Mouse (Mus musculus) thymus, adult 2 months (tissue): ENCODE data around the gene Ptgis. TPM values are rescaled to one million over a fixed set of nuclear protein-coding genes. Genes with fewer than 3 reads are reported as not detected.

Experiments
- DNase-seq: peaks from one replicate; pipeline ENCODE4 v3.0.0; 2021
- H3K27ac ChIP-seq: fragments of 200-500 bp; 2 replicates; pipeline ENCODE4 v1.5.1; 2012; ENCODE audit warnings: low read length, control low read depth; ENCODE audit not compliant: control insufficient read depth, insufficient read depth
- H3K27me3 ChIP-seq: fragments of 200-500 bp; 2 replicates; pipeline ENCODE4 v1.6.1; 2012; ENCODE audit warnings: mild to moderate bottlenecking, low read length, moderate library complexity, mixed read lengths; ENCODE audit not compliant: control insufficient read depth, insufficient read depth
- H3K36me3 ChIP-seq: fragments of 200-500 bp; 2 replicates; pipeline ENCODE4 v1.6.1; 2012; ENCODE audit warnings: mild to moderate bottlenecking, low read length, moderate library complexity; ENCODE audit not compliant: control insufficient read depth, insufficient read depth
- H3K4me1 ChIP-seq: fragments of 200-500 bp; replicated peaks from 2 replicates; pipeline ENCODE4 v1.6.1; 2012; ENCODE audit warnings: low read length; ENCODE audit not compliant: control insufficient read depth, insufficient read depth
- H3K4me3 ChIP-seq: fragments of 200-500 bp; 2 replicates; pipeline ENCODE4 v1.5.1; 2012; ENCODE audit warnings: mild to moderate bottlenecking, low read length, control low read depth, moderate library complexity; ENCODE audit not compliant: control insufficient read depth, insufficient read depth
- CTCF ChIP-seq: fragments of 200-500 bp; IDR thresholded peaks from 2 replicates; pipeline ENCODE4 v1.5.1; 2012; ENCODE audit warnings: mild to moderate bottlenecking, control low read depth, low read length, moderate library complexity, borderline replicate concordance; ENCODE audit not compliant: control insufficient read depth, poor library complexity, insufficient read depth; ENCODE audit errors: extremely low read depth
- POLR2A ChIP-seq: fragments of 200-500 bp; IDR thresholded peaks from 2 replicates; pipeline ENCODE4 v1.6.1; 2012; ENCODE audit warnings: mild to moderate bottlenecking, low read length, control low read depth, moderate library complexity; ENCODE audit not compliant: control insufficient read depth, poor library complexity, insufficient read depth; ENCODE audit errors: extremely low read depth
- WGBS: fragments of 180-500 bp; shearing (Covaris S2); methylation state at CpG from one replicate; pipeline ENCODE4 v1.1.7; 2018; 5-methylcytosine and 5-hydroxymethylcytosine counted together
- polyA plus RNA-seq: library from polyadenylated mRNA; depleted of rRNA; stranded (reverse); fragments of >200 nt; gene quantifications from 2 replicates; pipeline ENCODE4 v1.2.3, GENCODE M21; 2012

The Ptgis gene
- polyA plus RNA-seq, 1 experiment, result 9.9 TPM

DNA sequence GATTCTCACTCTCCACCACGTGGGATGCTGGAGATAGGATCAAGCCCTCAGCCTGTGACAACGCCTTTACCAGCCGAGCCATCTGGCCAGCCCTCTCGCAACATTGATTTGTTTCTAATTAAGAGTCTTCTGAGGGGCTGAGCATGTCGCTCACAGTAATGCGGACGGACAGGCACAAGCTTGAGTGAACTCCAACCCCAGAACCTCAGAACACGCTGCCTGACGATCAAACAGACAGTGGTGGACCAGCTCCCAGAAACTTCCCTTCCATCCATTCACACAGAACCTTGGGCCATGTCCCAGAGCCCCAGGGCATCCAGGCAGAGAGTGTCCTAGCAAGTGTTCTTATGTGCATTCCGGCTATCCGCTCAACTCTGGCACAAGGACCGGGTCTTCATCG, 36.6 kb upstream of the Ptgis start:
- H3K4me1 ChIP-seq, result no peaks in the 10 kb centered on the region
- H3K27ac ChIP-seq, result no peak overlapping the region
- WGBS, result 85% methylated on average over 13 of the region's 13 CpGs
- H3K27me3 ChIP-seq, result no peaks in the 10 kb centered on the region
- TF ChIP-seq CTCF, result no peak
- no peak for TF ChIP-seq POLR2A
- H3K36me3 ChIP-seq, result no peaks in the 10 kb centered on the region
- H3K4me3 ChIP-seq, result no peak overlapping the region
- no peak for DNase-seq

DNA sequence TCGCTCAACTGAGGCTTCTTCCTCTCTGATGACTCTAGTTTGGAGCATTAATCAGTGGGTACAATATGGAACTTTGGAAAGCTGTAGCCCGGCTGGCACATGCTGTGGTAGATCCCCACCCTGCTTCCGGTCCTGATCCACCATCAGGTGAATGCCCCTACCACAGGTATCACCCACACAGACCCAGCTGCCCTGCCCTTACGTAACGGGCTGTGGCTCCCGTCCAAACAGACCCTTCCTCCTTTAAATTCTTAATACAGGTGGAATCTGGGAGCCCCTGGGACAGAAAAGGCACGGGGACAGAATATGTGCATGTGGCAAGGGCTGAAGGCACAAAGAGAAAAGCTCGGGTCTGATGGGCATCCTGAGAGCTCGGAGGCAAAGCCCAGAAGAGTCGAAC, 35.5 kb upstream of the Ptgis start:
- no peak for DNase-seq
- no peaks in the 10 kb centered on the region for H3K4me1 ChIP-seq
- WGBS, result 88% methylated on average over 10 of the region's 10 CpGs
- H3K27me3 ChIP-seq, result no peaks in the 10 kb centered on the region
- no peaks in the 10 kb centered on the region for H3K36me3 ChIP-seq
- H3K4me3 ChIP-seq, result no peak overlapping the region
- TF ChIP-seq POLR2A (no peak), CTCF (no peak)
- H3K27ac ChIP-seq, result no peak overlapping the region

DNA sequence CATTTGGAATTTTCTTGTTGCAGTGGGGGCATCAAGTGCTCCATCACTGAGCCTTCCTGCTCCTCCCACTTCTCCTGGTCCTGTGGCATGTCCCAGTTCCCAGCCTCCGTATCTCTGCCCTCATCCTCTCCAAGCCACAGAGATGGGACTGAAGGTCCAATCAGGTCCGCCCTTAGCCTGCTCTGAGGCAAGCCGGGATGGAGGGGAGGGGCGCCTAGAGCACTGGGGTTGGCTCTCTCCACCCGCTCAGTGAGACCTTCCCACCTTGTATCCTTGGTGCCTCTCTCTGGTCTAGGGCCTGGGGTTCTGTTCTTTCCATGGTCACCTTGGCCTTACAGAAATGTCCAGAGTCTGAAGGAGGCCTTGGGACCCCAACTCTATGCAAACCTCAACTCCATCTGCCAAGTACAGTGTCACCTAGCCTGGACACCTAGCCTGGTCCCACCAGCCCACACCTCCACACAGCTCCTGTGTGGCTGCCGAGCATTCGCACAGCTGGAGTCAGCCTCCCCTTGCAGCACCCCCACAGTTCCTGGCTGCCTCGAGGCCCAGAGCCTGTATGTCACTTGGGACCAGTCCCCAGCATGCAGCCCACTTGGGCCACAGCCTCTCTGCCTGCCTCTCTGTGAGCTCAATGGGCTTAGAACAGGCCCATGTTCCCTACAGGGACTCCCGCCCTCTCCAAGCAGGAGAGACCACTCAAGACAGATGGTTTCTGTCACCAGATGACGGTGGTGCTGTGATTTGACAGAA, 34.5 kb upstream of the Ptgis start:
- Histone ChIP-seq H3K36me3 (no peaks in the 10 kb centered on the region), H3K4me3 (no peak overlapping the region), H3K27me3 (no peaks in the 10 kb centered on the region), H3K4me1 (no peaks in the 10 kb centered on the region), H3K27ac (no peak overlapping the region)
- no peak for DNase-seq
- no peak for TF ChIP-seq CTCF
- TF ChIP-seq POLR2A, result no peak
- WGBS, result 87% methylated on average over 10 of the region's 10 CpGs

DNA sequence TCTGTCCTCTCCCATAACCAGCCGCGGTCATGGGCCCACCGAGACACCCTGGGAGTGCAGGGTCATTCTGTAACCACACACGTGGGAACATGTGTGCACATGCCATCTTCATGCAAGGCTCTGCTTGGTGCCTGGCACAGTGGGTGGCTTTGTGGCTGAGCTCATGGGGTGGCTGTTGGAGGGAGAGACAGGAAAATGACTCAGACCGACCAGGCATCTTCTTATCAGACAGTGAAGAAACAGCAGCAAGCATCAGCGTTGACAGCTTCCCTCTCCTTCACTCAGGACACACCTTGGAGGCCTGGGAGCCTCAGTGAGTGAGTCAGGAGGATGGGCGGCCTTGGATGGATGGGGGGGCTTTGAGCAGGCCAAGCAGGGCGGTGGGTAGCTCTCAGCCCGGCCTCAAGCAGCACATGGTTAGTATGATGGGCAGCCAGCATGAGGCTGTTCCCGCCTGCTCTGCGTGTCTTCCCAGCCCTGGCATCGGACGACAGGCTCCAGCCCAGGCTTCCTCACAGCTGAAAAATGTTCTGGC, 32.9 kb upstream of the Ptgis start:
- Histone ChIP-seq H3K27ac (no peak overlapping the region), H3K36me3 (no peaks in the 10 kb centered on the region), H3K27me3 (no peaks in the 10 kb centered on the region), H3K4me3 (no peak overlapping the region), H3K4me1 (no peaks in the 10 kb centered on the region)
- no peak for TF ChIP-seq POLR2A
- no peak for TF ChIP-seq CTCF
- no peak for DNase-seq
- WGBS, result 84% methylated on average over 13 of the region's 13 CpGs

DNA sequence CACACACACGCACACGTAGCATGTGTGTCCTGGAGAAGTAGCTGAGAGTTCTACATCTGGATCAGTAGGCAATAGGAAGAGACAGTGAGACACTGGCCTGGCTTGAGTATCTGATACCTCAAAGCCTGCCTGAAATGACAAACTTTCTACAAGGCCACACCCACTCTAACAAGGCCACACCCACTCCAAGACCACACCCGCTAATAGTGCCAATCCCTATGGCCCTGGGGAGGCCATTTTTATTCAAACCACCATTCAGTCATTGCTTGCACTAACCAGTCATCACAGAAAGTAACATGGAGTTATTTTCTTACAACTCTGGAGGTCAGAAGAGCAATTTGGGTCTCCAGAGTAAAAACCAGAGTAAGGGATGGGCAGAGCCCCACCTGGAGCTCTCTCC, 32.3 kb upstream of the Ptgis start:
- H3K27me3 ChIP-seq, result no peaks in the 10 kb centered on the region
- no peaks in the 10 kb centered on the region for H3K4me1 ChIP-seq
- no peak for TF ChIP-seq CTCF
- TF ChIP-seq POLR2A, result no peak
- 86% methylated on average over 3 of the region's 3 CpGs for WGBS
- no peaks in the 10 kb centered on the region for H3K36me3 ChIP-seq
- no peak overlapping the region for H3K4me3 ChIP-seq
- no peak for DNase-seq
- H3K27ac ChIP-seq, result no peak overlapping the region

DNA sequence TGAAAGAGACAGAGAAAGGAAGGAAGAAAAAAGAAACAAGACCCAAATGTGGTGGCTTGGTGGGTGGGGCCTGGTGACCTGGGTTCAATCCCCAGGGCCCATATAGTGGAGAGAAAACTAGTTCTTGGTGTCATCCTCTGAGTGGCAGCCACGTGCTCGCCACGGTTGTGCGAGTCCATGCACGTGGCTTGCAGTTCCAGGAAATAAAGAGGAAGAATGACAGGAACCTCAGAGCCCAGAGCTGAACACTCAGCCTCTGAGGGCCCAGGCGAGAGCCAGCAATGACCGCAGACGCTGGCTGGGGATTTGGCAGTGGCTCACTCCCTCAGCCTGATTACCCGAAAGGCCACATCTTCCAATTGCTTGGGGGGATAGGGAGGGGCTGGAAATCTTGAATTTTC, 30.7 kb upstream of the Ptgis start:
- Histone ChIP-seq H3K36me3 (no peaks in the 10 kb centered on the region), H3K27ac (no peak overlapping the region), H3K27me3 (no peaks in the 10 kb centered on the region), H3K4me1 (no peaks in the 10 kb centered on the region), H3K4me3 (no peak overlapping the region)
- DNase-seq, result no peak
- TF ChIP-seq POLR2A (no peak), CTCF (no peak)
- 42% methylated on average over 9 of the region's 9 CpGs for WGBS
